Mouse (Mus musculus): ENCODE data around the gene Tgfb3. TPM values are rescaled to one million over a fixed set of nuclear protein-coding genes. Genes with fewer than 3 reads are reported as not detected.

Gene Tgfb3
- total and polyA plus RNA-seq, 2 experiments from 2014 or later: 4.4 to 5.9 TPM

DNA sequence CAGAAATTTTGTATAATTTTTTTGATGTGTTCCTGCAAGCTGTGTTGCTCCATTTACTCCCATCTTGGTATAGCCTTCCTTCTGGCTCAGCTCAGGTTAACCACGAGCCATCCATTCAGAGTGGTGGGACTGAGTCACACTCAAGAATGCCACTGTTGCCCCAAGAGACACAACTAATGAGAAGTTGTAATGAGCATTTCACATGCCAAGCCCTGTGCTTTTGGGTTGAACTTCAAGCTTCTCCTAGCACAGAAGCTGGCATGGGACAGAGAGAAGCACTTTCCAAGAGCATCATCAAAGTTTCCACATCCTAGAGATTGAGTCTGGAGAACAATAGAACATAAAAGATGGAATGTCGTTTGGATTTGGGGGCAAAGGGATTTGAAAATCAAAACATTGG is 63.7 kb downstream of the Tgfb3 start:
- WGBS: 75% methylated on average over 2 of the region's 2 CpGs
- no peak overlapping the region for H3K4me2 ChIP-seq (ENCODE audit: low read depth, low read length)
- H3K27me3 ChIP-seq (ENCODE audit: insufficient read depth, low read length): no peaks in the 10 kb centered on the region
- H3K27ac ChIP-seq: no peak overlapping the region
- H3K9me3 ChIP-seq (ENCODE audit: low read length): no peaks in the 10 kb centered on the region
- H3K4me1 ChIP-seq (ENCODE audit: insufficient read depth, low read length): no peaks in the 10 kb centered on the region
- no peak for DNase-seq (ENCODE audit: low spot score)
- H3K36me3 ChIP-seq (ENCODE audit: insufficient read depth, low read length): no peaks in the 10 kb centered on the region
- no peak overlapping the region for H3K4me3 ChIP-seq (ENCODE audit: low read length)
- ATAC-seq: no peak
- no peak overlapping the region for H3K9ac ChIP-seq (replicated peaks; ENCODE audit: low read length)
- TF ChIP-seq CTCF (IDR thresholded peaks at IDR 0.05; ENCODE audit: low read depth): no peak

GRCm38 (mm10) chr12:86014621-86015020 is 64.2 kb downstream of the Tgfb3 start:
- DNase-seq (ENCODE audit: low spot score): no peak
- Histone ChIP-seq H3K4me2 (ENCODE audit: low read depth, low read length) (no peak overlapping the region), H3K36me3 (ENCODE audit: insufficient read depth, low read length) (no peaks in the 10 kb centered on the region), H3K27me3 (ENCODE audit: insufficient read depth, low read length) (no peaks in the 10 kb centered on the region), H3K4me3 (ENCODE audit: low read length) (no peak overlapping the region), H3K9me3 (ENCODE audit: low read length) (no peaks in the 10 kb centered on the region), H3K27ac (no peak overlapping the region), H3K9ac (replicated peaks; ENCODE audit: low read length) (no peak overlapping the region), H3K4me1 (ENCODE audit: insufficient read depth, low read length) (no peaks in the 10 kb centered on the region)
- TF ChIP-seq CTCF (IDR thresholded peaks at IDR 0.05; ENCODE audit: low read depth): no peak
- 82% methylated on average over 3 of the region's 3 CpGs for WGBS
- ATAC-seq: no peak

GRCm38 (mm10) chr12:86014174-86014573 is 64.7 kb downstream of the Tgfb3 start:
- Histone ChIP-seq H3K27ac (no peak overlapping the region), H3K27me3 (ENCODE audit: insufficient read depth, low read length) (no peaks in the 10 kb centered on the region), H3K9ac (replicated peaks; ENCODE audit: low read length) (no peak overlapping the region), H3K4me1 (ENCODE audit: insufficient read depth, low read length) (no peaks in the 10 kb centered on the region), H3K4me3 (ENCODE audit: low read length) (no peak overlapping the region), H3K36me3 (ENCODE audit: insufficient read depth, low read length) (no peaks in the 10 kb centered on the region), H3K9me3 (ENCODE audit: low read length) (no peaks in the 10 kb centered on the region), H3K4me2 (ENCODE audit: low read depth, low read length) (no peak overlapping the region)
- 84% methylated on average over 2 of the region's 2 CpGs for WGBS
- DNase-seq (ENCODE audit: low spot score) (no peak), ATAC-seq (no peak)
- no peak for TF ChIP-seq CTCF (IDR thresholded peaks at IDR 0.05; ENCODE audit: low read depth)

GRCm38 (mm10) chr12:86012195-86012594 is 66.6 kb downstream of the Tgfb3 start:
- Histone ChIP-seq H3K9me3 (ENCODE audit: low read length) (no peaks in the 10 kb centered on the region), H3K4me3 (ENCODE audit: low read length) (no peak overlapping the region), H3K4me1 (ENCODE audit: insufficient read depth, low read length) (no peaks in the 10 kb centered on the region), H3K4me2 (ENCODE audit: low read depth, low read length) (no peak overlapping the region), H3K27me3 (ENCODE audit: insufficient read depth, low read length) (no peaks in the 10 kb centered on the region), H3K27ac (no peak overlapping the region), H3K9ac (replicated peaks; ENCODE audit: low read length) (no peak overlapping the region), H3K36me3 (ENCODE audit: insufficient read depth, low read length) (no peaks in the 10 kb centered on the region)
- 78% methylated on average over 2 of the region's 2 CpGs for WGBS
- ATAC-seq (no peak), DNase-seq (ENCODE audit: low spot score) (no peak)
- TF ChIP-seq CTCF (IDR thresholded peaks at IDR 0.05; ENCODE audit: low read depth): no peak

DNA sequence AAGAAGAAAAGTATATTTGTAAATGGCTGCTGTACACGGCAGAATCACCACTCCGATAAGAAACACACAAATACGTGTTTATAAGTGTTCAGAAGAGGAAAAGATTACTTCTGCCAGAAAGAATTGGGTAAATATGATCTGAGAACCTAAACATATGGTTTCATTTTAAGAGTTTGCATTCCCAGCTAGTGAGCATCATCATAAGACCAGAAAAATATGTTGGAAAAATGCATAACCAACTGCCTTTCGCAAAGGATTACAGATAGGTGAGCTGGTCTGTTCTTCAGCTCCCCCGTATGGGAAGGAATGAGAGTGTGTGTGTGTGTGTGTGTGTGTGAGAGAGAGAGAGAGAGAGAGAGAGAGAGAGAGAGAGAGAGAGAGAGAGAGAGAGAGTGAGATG is 68.2 kb downstream of the Tgfb3 start:
- no peaks in the 10 kb centered on the region for H3K9me3 ChIP-seq (ENCODE audit: low read length)
- H3K9ac ChIP-seq (replicated peaks; ENCODE audit: low read length): no peak overlapping the region
- no peak for ATAC-seq
- H3K4me2 ChIP-seq (ENCODE audit: low read depth, low read length): no peak overlapping the region
- no peaks in the 10 kb centered on the region for H3K27me3 ChIP-seq (ENCODE audit: insufficient read depth, low read length)
- H3K4me3 ChIP-seq (ENCODE audit: low read length): no peak overlapping the region
- no peak for DNase-seq (ENCODE audit: low spot score)
- TF ChIP-seq CTCF (IDR thresholded peaks at IDR 0.05; ENCODE audit: low read depth): no peak
- WGBS: 88% methylated on average over 5 of the region's 5 CpGs
- H3K36me3 ChIP-seq (ENCODE audit: insufficient read depth, low read length): no peaks in the 10 kb centered on the region
- H3K27ac ChIP-seq: no peak overlapping the region
- H3K4me1 ChIP-seq (ENCODE audit: insufficient read depth, low read length): no peaks in the 10 kb centered on the region

DNA sequence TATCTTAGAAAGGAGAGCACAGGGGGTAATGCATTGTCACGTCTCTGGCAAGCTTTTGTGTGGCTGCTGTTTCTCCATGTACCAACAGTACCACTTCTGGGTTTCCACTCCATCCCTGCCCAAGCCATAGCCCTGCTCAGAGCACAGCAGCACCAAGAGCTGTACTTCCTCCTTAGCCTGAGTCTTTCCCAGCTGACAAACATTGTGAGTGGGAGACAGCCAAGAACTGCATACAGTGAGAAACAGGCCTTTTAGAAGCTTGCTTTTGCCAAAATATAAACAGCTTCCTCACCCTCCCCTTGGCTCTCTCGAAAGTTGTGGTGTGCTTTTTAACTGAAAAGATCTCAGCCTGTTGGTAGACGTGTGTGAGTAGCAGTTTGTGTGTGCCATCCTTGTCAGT is 71.5 kb downstream of the Tgfb3 start:
- Histone ChIP-seq H3K27me3 (ENCODE audit: insufficient read depth, low read length) (no peaks in the 10 kb centered on the region), H3K27ac (no peak overlapping the region), H3K9me3 (ENCODE audit: low read length) (no peaks in the 10 kb centered on the region), H3K4me1 (ENCODE audit: insufficient read depth, low read length) (no peaks in the 10 kb centered on the region), H3K36me3 (ENCODE audit: insufficient read depth, low read length) (no peaks in the 10 kb centered on the region), H3K4me2 (ENCODE audit: low read depth, low read length) (no peak overlapping the region), H3K4me3 (ENCODE audit: low read length) (no peak overlapping the region), H3K9ac (replicated peaks; ENCODE audit: low read length) (no peak overlapping the region)
- TF ChIP-seq CTCF (IDR thresholded peaks at IDR 0.05; ENCODE audit: low read depth): no peak
- DNase-seq (ENCODE audit: low spot score) (no peak), ATAC-seq (no peak)
- 70% methylated on average over 3 of the region's 3 CpGs for WGBS

Other genes with a start within 250 kb of the Tgfb3 start
- 14.4 and 22.4 TPM in 2 replicates for gene Ift43, start 3.5 kb upstream of the Tgfb3 start, total RNA-seq (2014; rRNA removed)
- gene Ift43, start 3.5 kb upstream of the Tgfb3 start, polyA plus RNA-seq (2015; fragmentation: Nextera tagmentation; extraction: Ambion mirVana): 39.1 and 41.5 TPM in 2 replicates
- gene Gpatch2l, start 162.8 kb upstream of the Tgfb3 start, total RNA-seq (2014; rRNA removed): 28.4 and 38.0 TPM in 2 replicates
- gene Gpatch2l, start 162.8 kb upstream of the Tgfb3 start, polyA plus RNA-seq (2015; fragmentation: Nextera tagmentation; extraction: Ambion mirVana): 19.8 and 21.5 TPM in 2 replicates

Measured in hindbrain, postnatal 0 days (tissue).